Mouse (Mus musculus): Measurements from ENCODE around the gene Cfap77.

GRCm38 (mm10) chr2:29052943-29053454, 1.9 kb downstream of the Cfap77 start:
- no peak for TF ChIP-seq POLR2A (IDR thresholded peaks at IDR 0.05; ENCODE audit: insufficient read length, low read depth)
- TF ChIP-seq TCF12 (IDR thresholded peaks at IDR 0.05; ENCODE audit: insufficient read depth, poor library complexity, severe bottlenecking) = no peak
- TF ChIP-seq MYOD1 (IDR thresholded peaks at IDR 0.05; ENCODE audit: control insufficient read depth in 1 of 3, insufficient read length in 2 of 3, low read depth in 2 of 3) = no peak
- no peak for TF ChIP-seq E2F4 (IDR thresholded peaks at IDR 0.05; ENCODE audit: insufficient read depth)
- TF ChIP-seq MAX (IDR thresholded peaks at IDR 0.05; ENCODE audit: low read depth) = no peak
- no peak for TF ChIP-seq USF1 (IDR thresholded peaks at IDR 0.05; ENCODE audit: low read depth)
- no peak for TF ChIP-seq POLR2AphosphoS2 (IDR thresholded peaks at IDR 0.05; ENCODE audit: insufficient read length, low read depth)
- TF ChIP-seq MYOG (IDR thresholded peaks at IDR 0.05; ENCODE audit: control insufficient read depth in 1 of 3, insufficient read depth in 1 of 3, insufficient read length in 2 of 3, low read depth in 2 of 3) = no peak
- no peak for TF ChIP-seq SRF (IDR thresholded peaks at IDR 0.05; ENCODE audit: control insufficient read depth, insufficient read length, low read depth)
- no peak for TF ChIP-seq CEBPB (IDR thresholded peaks at IDR 0.05; ENCODE audit: insufficient read depth, poor library complexity, severe bottlenecking)
